Mouse (Mus musculus): ENCODE measurements around the gene Ubac2. TPM values are rescaled to one million over a fixed set of nuclear protein-coding genes. Genes with fewer than 3 reads are reported as not detected.

The Ubac2 gene
- 117 TPM for polyA plus RNA-seq (2017; shearing (Covaris generic))

GRCm38 (mm10) chr14:121878176-121878858 lies at the start of gene Ubac2:
Gene Ubac2, plus strand, starts transcription at chr14:121878620.

DNA sequence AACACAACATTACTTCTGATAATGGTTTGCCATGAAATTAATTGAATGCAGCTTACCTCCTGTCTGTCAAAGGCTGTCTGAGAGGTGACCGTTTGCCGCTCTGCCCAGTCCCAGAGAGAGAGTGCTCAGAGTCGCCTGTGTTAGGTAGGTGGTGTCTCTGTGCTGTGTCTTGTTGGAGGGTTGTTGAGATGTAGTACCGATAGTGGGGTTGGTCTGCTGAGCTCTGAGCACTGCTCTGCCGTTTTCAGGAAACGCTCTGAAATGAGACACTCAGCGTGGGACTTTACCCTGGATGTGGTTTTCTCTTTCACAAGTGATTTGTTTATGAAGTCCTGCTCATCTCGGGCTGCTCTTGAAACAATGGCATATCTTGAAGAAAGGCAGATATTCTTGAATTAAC lies 37.2 kb downstream of the Ubac2 start, which contains the start of gene Gpr18:
Gpr18 (minus strand) TSS at position 161 of the 400 bp plus-strand sequence.

GRCm38 (mm10) chr14:121964990-121965389 lies 86.6 kb downstream of the Ubac2 start, which contains the start of gene Gpr183:
Gene Gpr183, minus strand, starts transcription at chr14:121965195.

GRCm38 (mm10) chr14:122034451-122034850 lies 156.0 kb downstream of the Ubac2 start, which contains the start of gene Timm8a2:
Gene Timm8a2, plus strand, starts transcription at chr14:122034674.

Other genes with a start within 250 kb of the Ubac2 start
- 13.8 TPM for gene Dock9, start 80.8 kb upstream of the Ubac2 start, polyA plus RNA-seq (2017; shearing (Covaris generic))
- 96.7 TPM for gene Gpr18, start 37.2 kb downstream of the Ubac2 start, polyA plus RNA-seq (2017; shearing (Covaris generic))
- 453 TPM for gene Gpr183, start 86.6 kb downstream of the Ubac2 start, polyA plus RNA-seq (2017; shearing (Covaris generic))
- gene Timm8a2, start 156.1 kb downstream of the Ubac2 start, polyA plus RNA-seq (2017; shearing (Covaris generic)), result not detected
- gene Tm9sf2, start 228.4 kb downstream of the Ubac2 start, polyA plus RNA-seq (2017; shearing (Covaris generic)), result 114 TPM

Measured in effector memory CD4-positive, alpha-beta T cell, adult 5 months (primary cell).